Mouse (Mus musculus) spleen, embryonic (tissue): ENCODE results near the gene Slc16a5.

ENCODE experiments used
- CTCF ChIA-PET: fragments of 350-600 bp; sonication (Branson Sonifier 250); formaldehyde crosslinking; loops from one replicate; lab custom pipeline; 2022; lab: Charles Lee

The Slc16a5 gene

GRCm38 (mm10) chr11:115512407-115513183, 50.3 kb downstream of the Slc16a5 start:
- CTCF ChIA-PET, result interaction anchor here (0.6 to 1.1 kb wide), 2 partner anchors 21 to 192 kb away, joined by 4 to 6 read pairs; partner anchors contain the start of gene Nt5c

- CTCF ChIA-PET, result interaction anchor here (0.9 kb wide), 1 partner anchor 23 kb away, joined by 3 read pairs; the partner anchor contains the start of gene Sumo2
Observed at GRCm38 (mm10) chr11:115513271-115514237, 51.3 kb downstream of the Slc16a5 start.

GRCm38 (mm10) chr11:115514238-115514663, 52.0 kb downstream of the Slc16a5 start, which contains the start of gene Jpt1:
Gene Jpt1 (minus strand): TSS chr11:115514387.
- CTCF ChIA-PET, result interaction anchor here (0.5 kb wide), 1 partner anchor 61 kb away, joined by 3 read pairs; no protein-coding TSS in a partner anchor

- CTCF ChIA-PET, result interaction anchor here (0.7 kb wide), 1 partner anchor 778 kb away, joined by 3 read pairs; no protein-coding TSS in a partner anchor
Observed at GRCm38 (mm10) chr11:115515021-115515420, 52.7 kb downstream of the Slc16a5 start.

GRCm38 (mm10) chr11:115516942-115517341, 54.7 kb downstream of the Slc16a5 start:
- CTCF ChIA-PET, result no interaction called here

GRCm38 (mm10) chr11:115518693-115519092, 56.4 kb downstream of the Slc16a5 start:
- CTCF ChIA-PET, result interaction anchor here (0.7 kb wide), 1 partner anchor 174 kb away, joined by 4 read pairs; no protein-coding TSS in a partner anchor

- CTCF ChIA-PET, result interaction anchor here (0.6 to 0.7 kb wide), 3 partner anchors 9 to 174 kb away, joined by 3 to 4 read pairs (median 3); no protein-coding TSS in a partner anchor
Observed at GRCm38 (mm10) chr11:115519581-115519980, 57.3 kb downstream of the Slc16a5 start.

- CTCF ChIA-PET, result interaction anchor here (0.6 to 0.7 kb wide), 2 partner anchors 22 to 34 kb away, joined by 3 read pairs; no protein-coding TSS in a partner anchor
Observed at GRCm38 (mm10) chr11:115520218-115520617, 57.9 kb downstream of the Slc16a5 start.

- CTCF ChIA-PET, result no interaction called here
Observed at GRCm38 (mm10) chr11:115521080-115521479, 58.8 kb downstream of the Slc16a5 start.

GRCm38 (mm10) chr11:115522238-115522637, 60.0 kb downstream of the Slc16a5 start:
- CTCF ChIA-PET, result no interaction called here

GRCm38 (mm10) chr11:115522703-115523102, 60.4 kb downstream of the Slc16a5 start:
- CTCF ChIA-PET, result no interaction called here
